Mouse (Mus musculus) MEL (cell line): ENCODE results near the gene Zfp697. TPM values are rescaled to one million over a fixed set of nuclear protein-coding genes. Genes with fewer than 3 reads are reported as not detected.

ENCODE experiments used
- DNase-seq: peaks from one replicate; pipeline ENCODE4 v3.0.0; 2011; ENCODE audit warnings: low read depth, low spot score
- H3K27ac ChIP-seq: 2 replicates; pipeline ENCODE4 v1.5.1; 2012; ENCODE audit warnings: low read depth, mild to moderate bottlenecking, control low read depth, low read length, moderate library complexity; ENCODE audit not compliant: control insufficient read depth
- H3K27me3 ChIP-seq, 2 experiments: fragments of 150-350 bp in 1 of 2; sonication (generic) in 1 of 2; 2 replicates each; pipeline ENCODE4 v1.6.1; 2012; ENCODE audit warnings: low read length in 2 of 2, mild to moderate bottlenecking in 2 of 2, improper control_type of control experiment in 1 of 2, moderate library complexity in 1 of 2; ENCODE audit not compliant: insufficient read depth in 2 of 2, control insufficient read depth in 1 of 2
- H3K36me3 ChIP-seq, 2 experiments: 2 replicates each; pipeline ENCODE4 v1.6.1; 2012 to 2014; ENCODE audit warnings: low read length in 2 of 2, improper control_type of control experiment in 1 of 2, inconsistent platforms in 1 of 2, mild to moderate bottlenecking in 1 of 2; ENCODE audit not compliant: insufficient read depth in 2 of 2, control insufficient read depth in 1 of 2
- H3K4me1 ChIP-seq, 2 experiments: fragments of 150-350 bp in 1 of 2; sonication (generic) in 1 of 2; 2 replicates each; pipeline ENCODE4 v1.6.1; 2012; ENCODE audit warnings: low read length in 2 of 2, improper control_type of control experiment in 1 of 2, mild to moderate bottlenecking in 1 of 2; ENCODE audit not compliant: insufficient read depth in 2 of 2, control insufficient read depth in 1 of 2
- H3K4me3 ChIP-seq, 2 experiments: fragments of 150-350 bp in 1 of 2; sonication (generic) in 1 of 2; 2 replicates each; pipeline ENCODE4 v1.5.1; 2012; ENCODE audit warnings: low read depth in 2 of 2, low read length in 2 of 2, mild to moderate bottlenecking in 2 of 2, moderate library complexity in 2 of 2, control low read depth in 1 of 2, improper control_type of control experiment in 1 of 2; ENCODE audit not compliant: control insufficient read depth in 1 of 2, insufficient read depth in 1 of 2
- H3K79me2 ChIP-seq: 2 replicates; pipeline ENCODE4 v1.6.1; 2012; ENCODE audit warnings: mild to moderate bottlenecking, low read length, moderate library complexity; ENCODE audit not compliant: control insufficient read depth, poor library complexity, insufficient read depth
- H3K9ac ChIP-seq: 2 replicates; pipeline ENCODE4 v1.6.1; 2012; ENCODE audit warnings: low read depth, mild to moderate bottlenecking, control low read depth, low read length, moderate library complexity; ENCODE audit not compliant: control insufficient read depth, poor library complexity, severe bottlenecking
- H3K9me3 ChIP-seq: fragments of 150-350 bp; sonication (generic); replicated peaks from 2 replicates; pipeline ENCODE4 v1.6.1; 2012; ENCODE audit warnings: mild to moderate bottlenecking, low read length, improper control_type of control experiment, moderate library complexity; ENCODE audit not compliant: insufficient read depth
- BHLHE40 ChIP-seq: IDR thresholded peaks from 2 replicates; pipeline ENCODE4 v1.6.1; 2012; ENCODE audit warnings: low read depth, mild to moderate bottlenecking, inconsistent platforms, low read length, improper control_type of control experiment, borderline replicate concordance
- E2F4 ChIP-seq: IDR thresholded peaks from 2 replicates; pipeline ENCODE4 v1.6.1; 2011; ENCODE audit warnings: low read depth, low read length, improper control_type of control experiment, borderline replicate concordance
- ELF1 ChIP-seq: IDR thresholded peaks from 2 replicates; pipeline ENCODE4 v1.6.1; 2014; ENCODE audit warnings: low read depth, mild to moderate bottlenecking, inconsistent platforms, low read length, improper control_type of control experiment, moderate library complexity
- ETS1 ChIP-seq: IDR thresholded peaks from 2 replicates; pipeline ENCODE4 v1.6.1; 2012; ENCODE audit warnings: low read depth, mild to moderate bottlenecking, inconsistent platforms, low read length, improper control_type of control experiment, moderate library complexity
- GATA1 ChIP-seq: IDR thresholded peaks from 2 replicates; pipeline ENCODE4 v1.6.1; 2011; ENCODE audit warnings: low read depth, low read length, improper control_type of control experiment
- MAX ChIP-seq: IDR thresholded peaks from 2 replicates; pipeline ENCODE4 v1.6.1; 2011; ENCODE audit warnings: low read length, improper control_type of control experiment
- MXI1 ChIP-seq: IDR thresholded peaks from 2 replicates; pipeline ENCODE4 v1.6.1; 2011; ENCODE audit warnings: mild to moderate bottlenecking, low read depth, low read length, improper control_type of control experiment
- MYC ChIP-seq: IDR thresholded peaks from 2 replicates; pipeline ENCODE4 v1.6.1; 2011; ENCODE audit warnings: low read depth, mild to moderate bottlenecking, low read length, improper control_type of control experiment, moderate library complexity
- POLR2AphosphoS2 ChIP-seq: IDR thresholded peaks from 2 replicates; pipeline ENCODE4 v1.6.1; 2011; ENCODE audit warnings: low read length, improper control_type of control experiment
- RCOR1 ChIP-seq: IDR thresholded peaks from 2 replicates; pipeline ENCODE4 v1.6.1; 2012; ENCODE audit warnings: low read depth, mild to moderate bottlenecking, inconsistent platforms, low read length, improper control_type of control experiment
- SIN3A ChIP-seq: IDR thresholded peaks from 2 replicates; pipeline ENCODE4 v1.6.1; 2012; ENCODE audit warnings: low read length, improper control_type of control experiment, inconsistent platforms
- USF1 ChIP-seq: IDR thresholded peaks from 2 replicates; pipeline ENCODE4 v1.6.1; 2014; ENCODE audit warnings: low read depth, mild to moderate bottlenecking, inconsistent platforms, low read length, improper control_type of control experiment, moderate library complexity
- ZC3H11A ChIP-seq: IDR thresholded peaks from 2 replicates; pipeline ENCODE4 v1.6.1; 2012; ENCODE audit warnings: low read depth, mild to moderate bottlenecking, inconsistent platforms, low read length, improper control_type of control experiment
- polyA plus RNA-seq, 2 experiments: library from polyadenylated mRNA; stranded (reverse) in 1 of 2; unstranded in 1 of 2; fragments of >175 nt in 1 of 2; fragments of >200 nt in 1 of 2; gene quantifications; 2 replicates each; pipeline versions ENCODE4 v1.2.1 to v1.2.4; 2012; ENCODE audit warnings: low replicate concordance in 2 of 2, low read depth in 1 of 2; ENCODE audit not compliant: insufficient read length in 2 of 2, insufficient read depth in 1 of 2, missing spikeins in 1 of 2
- total RNA-seq: library from RNA; depleted of rRNA; stranded (reverse); fragments of 300-350 nt; gene quantifications from 2 replicates; pipeline ENCODE4 v1.2.3, GENCODE M21; 2012

Gene Zfp697
- total and polyA plus RNA-seq, 3 experiments: 0.04 TPM; not detected in 2

DNA sequence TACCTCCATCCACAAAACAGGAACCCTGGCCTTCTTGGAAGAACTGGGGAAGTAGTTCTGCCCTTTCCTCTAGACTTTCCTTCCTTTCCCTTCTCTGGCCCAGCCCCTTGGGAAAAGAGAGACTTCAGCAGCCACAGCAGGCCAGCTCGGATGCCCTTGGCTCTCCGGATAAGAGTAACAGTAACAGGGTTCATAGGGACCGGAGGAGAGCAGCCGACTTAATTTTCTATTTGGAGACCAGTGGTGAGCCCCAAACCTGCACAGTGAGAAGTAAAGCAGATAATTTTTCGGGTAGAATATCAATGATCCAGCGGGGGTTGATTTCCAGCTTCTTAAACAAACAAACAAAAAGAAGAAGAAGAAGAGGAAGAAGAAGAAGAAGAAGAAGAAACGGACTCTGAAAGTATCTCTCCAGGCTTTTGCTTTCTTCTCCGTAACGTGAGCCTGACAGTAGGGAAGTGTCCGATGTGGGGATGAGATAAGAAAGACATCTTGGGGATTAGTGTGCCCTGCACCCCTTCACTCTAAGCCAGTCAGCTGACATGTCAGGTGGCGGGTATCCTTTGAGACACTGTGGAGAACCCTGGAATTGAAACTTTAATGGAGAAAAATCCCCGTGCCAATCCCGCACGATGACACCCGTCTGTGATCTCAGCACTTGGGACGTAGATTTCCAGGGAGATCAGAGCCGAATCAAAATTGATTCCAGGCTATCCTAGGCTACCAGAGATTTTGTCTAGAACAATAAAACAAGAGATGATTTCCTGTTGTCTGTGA lies 41.3 kb upstream of the Zfp697 start:
- no peaks in the 10 kb centered on the region for H3K9me3 ChIP-seq

DNA sequence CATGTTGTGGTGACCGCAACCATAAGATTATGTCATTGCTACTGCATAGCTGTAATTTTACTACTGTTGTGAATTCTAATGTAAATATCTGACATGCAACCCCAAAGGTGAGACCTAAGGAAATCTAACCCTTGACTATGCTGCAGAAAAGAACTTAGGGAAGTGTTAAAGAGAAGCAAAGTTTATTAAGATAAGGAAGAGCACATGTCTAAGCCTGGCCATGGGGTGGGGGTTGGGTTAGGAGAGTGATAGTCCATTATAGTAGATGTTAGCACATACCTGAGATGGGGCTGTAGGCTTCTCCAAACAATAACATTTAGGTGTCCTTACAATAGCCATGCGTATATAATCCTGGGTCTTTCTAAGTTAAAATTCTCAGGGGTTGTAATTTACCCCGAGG lies 39.0 kb upstream of the Zfp697 start:
- Histone ChIP-seq H3K9ac (no peak overlapping the region), H3K4me1 (peaks cover 10 to 28% of the 10 kb centered on the region in 2 experiments), H3K4me3 (0 out of 4 replicates have a peak overlapping the region, but pooled peaks of 1 of the 2 experiments have one; percentile 13), H3K79me2 (peaks cover 13% of the 10 kb centered on the region), H3K27me3 (no peaks in the 10 kb centered on the region), H3K27ac (no peak overlapping the region), H3K36me3 (peaks cover 0 to 17% of the 10 kb centered on the region in 2 experiments; a peak in 2 of 4 replicates), H3K9me3 (no peaks in the 10 kb centered on the region)
- peak; percentile 49; the same call in 1 of the 2 replicates for TF ChIP-seq USF1
- TF ChIP-seq E2F4: no peak
- TF ChIP-seq BHLHE40: 0 out of 2 replicates have a peak, but pooled peaks have one; percentile 22
- TF ChIP-seq MXI1: peak; percentile 67; the same call in 1 of the 2 replicates
- no peak for TF ChIP-seq POLR2AphosphoS2
- TF ChIP-seq GATA1: peak; percentile 29; the same call in 1 of the 2 replicates
- peak; percentile 75; the same call in 1 of the 2 replicates for TF ChIP-seq MAX
- TF ChIP-seq MYC: peak; percentile 86
- DNase-seq: peak; percentile 47

More for the DNA sequence above, 41.3 kb upstream of the Zfp697 start:
- peak; percentile 52 for DNase-seq
- peaks cover 35% of the 10 kb centered on the region for H3K79me2 ChIP-seq
- peak; percentile 46; the same call in 1 of the 2 replicates for TF ChIP-seq MXI1
- TF ChIP-seq ETS1: 0 out of 2 replicates have a peak, but pooled peaks have one; percentile 58
- peak; percentile 37; the same call in 1 of the 2 replicates for TF ChIP-seq SIN3A
- TF ChIP-seq ELF1: no peak
- TF ChIP-seq ZC3H11A: no peak
- TF ChIP-seq E2F4: no peak
- TF ChIP-seq USF1: peak; percentile 56
- TF ChIP-seq GATA1: peak; percentile 78
- TF ChIP-seq RCOR1: no peak
- TF ChIP-seq, all 39 proteins: peak for 5
- Histone ChIP-seq H3K36me3 (peaks cover 0 to 38% of the 10 kb centered on the region in 2 experiments; a peak in 2 of 4 replicates), H3K27me3 (no peaks in the 10 kb centered on the region), H3K9ac (peak overlapping the region; percentile 21), H3K27ac (peak overlapping the region; percentile 42), H3K4me1 (peaks cover 12 to 45% of the 10 kb centered on the region in 2 experiments), H3K4me3 (peak overlapping the region; percentile 22 to 40)
